Mouse (Mus musculus) lung, embryonic 16.5 days (tissue): ENCODE measurements around the gene Hmga1. TPM values are rescaled to one million over a fixed set of nuclear protein-coding genes. Genes with fewer than 3 reads are reported as not detected.
A peak's percentile ranks its signal among the peaks of the same experiment; 100 is the strongest.

Experiments used
- ATAC-seq: fragments of 200-750 bp; cut with Nextera tagmentation; 2 replicates; pipeline ENCODE4 v1.8.0; 2017; ENCODE audit warnings: low read depth, mild to moderate bottlenecking, moderate library complexity
- H3K27ac ChIP-seq: fragments of 300-500 bp; sonication (generic); 2 replicates; pipeline ENCODE4 v1.5.1; 2014; ENCODE audit warnings: mild to moderate bottlenecking, control low read depth, low read length
- H3K27me3 ChIP-seq: fragments of 300-500 bp; sonication (generic); 2 replicates; pipeline ENCODE4 v1.6.1; 2014; ENCODE audit warnings: low read depth, low read length, mixed read lengths; ENCODE audit not compliant: control insufficient read depth, insufficient read depth
- H3K36me3 ChIP-seq: fragments of 300-500 bp; sonication (generic); 2 replicates; pipeline ENCODE4 v1.6.1; 2014; ENCODE audit warnings: low read length; ENCODE audit not compliant: control insufficient read depth, insufficient read depth
- H3K4me1 ChIP-seq: fragments of 300-500 bp; sonication (generic); replicated peaks from 2 replicates; pipeline ENCODE4 v1.6.1; 2014; ENCODE audit warnings: low read length, mixed read lengths; ENCODE audit not compliant: control insufficient read depth, insufficient read depth
- H3K4me2 ChIP-seq: fragments of 300-500 bp; sonication (generic); 2 replicates; pipeline ENCODE4 v1.6.1; 2014; ENCODE audit warnings: low read depth, low read length, control low read depth
- H3K4me3 ChIP-seq: fragments of 300-500 bp; sonication (generic); 2 replicates; pipeline ENCODE4 v1.5.1; 2014; ENCODE audit warnings: mild to moderate bottlenecking, low read length, control low read depth
- H3K9ac ChIP-seq: fragments of 300-500 bp; sonication (generic); 2 replicates; pipeline ENCODE4 v1.6.1; 2014; ENCODE audit warnings: low read length, control low read depth
- H3K9me3 ChIP-seq: fragments of 300-500 bp; sonication (generic); 2 replicates; pipeline ENCODE4 v1.6.1; 2016; ENCODE audit warnings: low read length; ENCODE audit not compliant: control insufficient read depth
- WGBS: fragments of 180-500 bp; shearing (Covaris S2); extraction: QIAGEN DNeasy Blood & Tissue Kit; methylation state at CpG from one replicate; pipeline ENCODE4 v1.1.7; 2014; 5-methylcytosine and 5-hydroxymethylcytosine counted together
- polyA plus RNA-seq: library from polyadenylated mRNA; unstranded; fragments of >200 nt; fragmentation: Nextera tagmentation; extraction: Ambion mirVana; gene quantifications from 2 replicates; pipeline ENCODE4 v1.2.1, GENCODE M21; 2015

Gene Hmga1
- 195 and 215 TPM in 2 replicates for polyA plus RNA-seq

- Histone ChIP-seq H3K27me3 (no peaks in the 10 kb centered on the region; the same call in 1 of the 2 replicates), H3K9ac (peak within 1 kb of the TSS; percentile 88), H3K27ac (peak within 1 kb of the TSS; percentile 98), H3K36me3 (0 out of 2 replicates have a peak, but pooled peaks cover under 1% of the 10 kb centered on the region), H3K4me1 (peaks cover 25% of the 10 kb centered on the region), H3K4me3 (peak within 1 kb of the TSS; percentile 83), H3K9me3 (no peaks in the 10 kb centered on the region), H3K4me2 (peak within 1 kb of the TSS; percentile 85)
- peak; percentile 80 for ATAC-seq
- 0% methylated on average over 79 of the region's 79 CpGs for WGBS
Observed at GRCm38 (mm10) chr17:27556315-27557011, at the start of gene Hmga1. Gene Hmga1 (plus strand): TSS chr17:27556497.

GRCm38 (mm10) chr17:27506871-27507590 lies 49.3 kb upstream of the Hmga1 start:
- Histone ChIP-seq H3K4me1 (peaks cover 2% of the 10 kb centered on the region; the same call in 1 of the 2 replicates), H3K4me3 (no peak overlapping the region), H3K4me2 (no peak overlapping the region), H3K9ac (no peak overlapping the region), H3K9me3 (no peaks in the 10 kb centered on the region), H3K27me3 (peaks cover 53% of the 10 kb centered on the region), H3K36me3 (no peaks in the 10 kb centered on the region), H3K27ac (no peak overlapping the region)
- 81% methylated on average over 7 of the region's 7 CpGs for WGBS
- ATAC-seq = no peak

GRCm38 (mm10) chr17:27507591-27507945 lies 48.7 kb upstream of the Hmga1 start:
- no peak overlapping the region for H3K4me3 ChIP-seq
- H3K9me3 ChIP-seq = no peaks in the 10 kb centered on the region
- no peak for ATAC-seq
- no peaks in the 10 kb centered on the region for H3K36me3 ChIP-seq
- no peak overlapping the region for H3K9ac ChIP-seq
- peaks cover 7% of the 10 kb centered on the region; the same call in 1 of the 2 replicates for H3K4me1 ChIP-seq
- H3K27me3 ChIP-seq = peaks cover 57% of the 10 kb centered on the region
- no peak overlapping the region for H3K27ac ChIP-seq
- no peak overlapping the region for H3K4me2 ChIP-seq
- 84% methylated on average over 7 of the region's 7 CpGs for WGBS

GRCm38 (mm10) chr17:27508002-27508401 lies 48.3 kb upstream of the Hmga1 start:
- H3K9ac ChIP-seq = no peak overlapping the region
- ATAC-seq = no peak
- WGBS = 56% methylated on average over 12 of the region's 12 CpGs
- peaks cover 10% of the 10 kb centered on the region for H3K4me1 ChIP-seq
- peaks cover 57% of the 10 kb centered on the region for H3K27me3 ChIP-seq
- no peak overlapping the region for H3K27ac ChIP-seq
- H3K9me3 ChIP-seq = no peaks in the 10 kb centered on the region
- H3K4me2 ChIP-seq = no peak overlapping the region
- no peak overlapping the region for H3K4me3 ChIP-seq
- no peaks in the 10 kb centered on the region for H3K36me3 ChIP-seq

GRCm38 (mm10) chr17:27508513-27508912 lies 47.8 kb upstream of the Hmga1 start:
- Histone ChIP-seq H3K27ac (no peak overlapping the region), H3K4me3 (no peak overlapping the region), H3K9me3 (no peaks in the 10 kb centered on the region), H3K27me3 (peaks cover 60% of the 10 kb centered on the region), H3K36me3 (no peaks in the 10 kb centered on the region), H3K4me2 (no peak overlapping the region), H3K4me1 (peaks cover 13% of the 10 kb centered on the region), H3K9ac (no peak overlapping the region)
- WGBS = 61% methylated on average over 5 of the region's 5 CpGs
- no peak for ATAC-seq

GRCm38 (mm10) chr17:27509056-27509455 lies 47.2 kb upstream of the Hmga1 start:
- no peak for ATAC-seq
- H3K27me3 ChIP-seq = peaks cover 62% of the 10 kb centered on the region
- H3K4me2 ChIP-seq = no peak overlapping the region
- H3K4me1 ChIP-seq = peaks cover 13% of the 10 kb centered on the region
- no peak overlapping the region for H3K9ac ChIP-seq
- 69% methylated on average over 5 of the region's 5 CpGs for WGBS
- no peak overlapping the region for H3K27ac ChIP-seq
- H3K36me3 ChIP-seq = no peaks in the 10 kb centered on the region
- H3K4me3 ChIP-seq = no peak overlapping the region
- no peaks in the 10 kb centered on the region for H3K9me3 ChIP-seq

GRCm38 (mm10) chr17:27510258-27511124 lies 45.8 kb upstream of the Hmga1 start:
- Histone ChIP-seq H3K9ac (no peak overlapping the region), H3K4me2 (no peak overlapping the region), H3K9me3 (no peaks in the 10 kb centered on the region), H3K27ac (no peak overlapping the region), H3K4me3 (no peak overlapping the region), H3K27me3 (peaks cover 68% of the 10 kb centered on the region), H3K4me1 (peaks cover 13% of the 10 kb centered on the region), H3K36me3 (no peaks in the 10 kb centered on the region)
- 42% methylated on average over 9 of the region's 9 CpGs for WGBS
- no peak for ATAC-seq

- H3K36me3 ChIP-seq = no peaks in the 10 kb centered on the region
- 92% methylated on average over 7 of the region's 7 CpGs for WGBS
- H3K27me3 ChIP-seq = peaks cover 69% of the 10 kb centered on the region
- no peak overlapping the region for H3K4me3 ChIP-seq
- H3K9ac ChIP-seq = no peak overlapping the region
- H3K9me3 ChIP-seq = no peaks in the 10 kb centered on the region
- H3K4me1 ChIP-seq = peaks cover 13% of the 10 kb centered on the region
- no peak overlapping the region for H3K27ac ChIP-seq
- no peak overlapping the region for H3K4me2 ChIP-seq
- ATAC-seq = no peak
Observed at GRCm38 (mm10) chr17:27511125-27511735, 45.1 kb upstream of the Hmga1 start.
